Mouse (Mus musculus): ENCODE results near the gene H3f3a.

Gene H3f3a

GRCm38 (mm10) chr1:180821101-180821500, 7.4 kb upstream of the H3f3a start:
- DNase-seq: no peak

- DNase-seq: no peak
Observed at GRCm38 (mm10) chr1:180818000-180818399, 4.3 kb upstream of the H3f3a start.

GRCm38 (mm10) chr1:180815371-180816024, 1.8 kb upstream of the H3f3a start:
- DNase-seq: no peak

GRCm38 (mm10) chr1:180813409-180813884, 296 bp downstream of the H3f3a start:
- DNase-seq: peak; percentile 95

- peak; percentile 71 for DNase-seq
Observed at GRCm38 (mm10) chr1:180812463-180813408, 1.0 kb downstream of the H3f3a start.

- DNase-seq: peak; percentile 27
Observed at GRCm38 (mm10) chr1:180811596-180812462, 1.9 kb downstream of the H3f3a start.

GRCm38 (mm10) chr1:180810976-180811375, 2.8 kb downstream of the H3f3a start:
- peak; percentile 23 for DNase-seq

GRCm38 (mm10) chr1:180808831-180809230, 4.9 kb downstream of the H3f3a start:
- no peak for DNase-seq

- DNase-seq: no peak
Observed at GRCm38 (mm10) chr1:180803881-180804280, 9.9 kb downstream of the H3f3a start.

- no peak for DNase-seq
Observed at GRCm38 (mm10) chr1:180801466-180801994, 12.2 kb downstream of the H3f3a start.

GRCm38 (mm10) chr1:180800814-180801213, 12.9 kb downstream of the H3f3a start:
- DNase-seq: no peak

- no peak for DNase-seq
Observed at GRCm38 (mm10) chr1:180800022-180800421, 13.7 kb downstream of the H3f3a start.

GRCm38 (mm10) chr1:180799253-180799652, 14.5 kb downstream of the H3f3a start:
- DNase-seq: no peak

- no peak for DNase-seq
Observed at GRCm38 (mm10) chr1:180798660-180799059, 15.1 kb downstream of the H3f3a start.

GRCm38 (mm10) chr1:180794170-180794569, 19.6 kb downstream of the H3f3a start:
- peak; percentile 76 for DNase-seq

GRCm38 (mm10) chr1:180793445-180794117, 20.2 kb downstream of the H3f3a start:
- peak; percentile 59 for DNase-seq

- DNase-seq: no peak
Observed at GRCm38 (mm10) chr1:180792814-180793213, 20.9 kb downstream of the H3f3a start.

- DNase-seq: no peak
Observed at GRCm38 (mm10) chr1:180791821-180792480, 21.8 kb downstream of the H3f3a start.

GRCm38 (mm10) chr1:180783580-180783928, 30.2 kb downstream of the H3f3a start:
- no peak for DNase-seq

GRCm38 (mm10) chr1:180782906-180783579, 30.7 kb downstream of the H3f3a start:
- DNase-seq: no peak

- no peak for DNase-seq
Observed at GRCm38 (mm10) chr1:180781250-180781649, 32.5 kb downstream of the H3f3a start.

All from lung, postnatal 10 days (tissue).